Mouse (Mus musculus): ENCODE measurements around the gene Tmem217. TPM values are rescaled to one million over a fixed set of nuclear protein-coding genes. Genes with fewer than 3 reads are reported as not detected.

Tmem217 gene
- polyA plus RNA-seq, 1 experiment from 2014 or later, result 0.36 TPM

DNA sequence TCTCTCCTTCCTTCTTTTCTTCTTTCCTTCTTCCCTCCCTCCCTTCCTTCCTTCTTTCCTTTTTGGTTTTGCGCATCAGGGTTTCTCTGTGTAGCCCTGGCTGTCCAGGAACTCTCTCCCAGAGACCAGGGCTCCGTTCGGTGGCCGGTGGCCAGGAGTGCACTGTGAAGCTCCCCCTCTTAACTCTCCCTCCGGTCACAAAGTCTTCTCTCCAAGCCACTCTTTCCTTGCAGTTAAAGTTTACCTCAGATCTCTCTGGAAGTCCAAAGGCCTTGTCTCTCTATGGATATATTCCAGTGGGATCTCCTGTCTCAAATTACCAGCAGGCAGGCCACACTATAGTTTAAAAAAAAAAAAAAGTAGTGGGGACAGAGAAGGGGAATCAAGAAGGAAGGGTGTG is 6.9 kb downstream of the Tmem217 start:
- Histone ChIP-seq H3K27ac (replicated peaks; ENCODE audit: low read depth, low read length) (no peak overlapping the region), H3K4me1 (ENCODE audit: control insufficient read depth, insufficient read depth, low read length) (no peaks in the 10 kb centered on the region; the same call in 1 of the 2 replicates), H3K9me3 (replicated peaks; ENCODE audit: control insufficient read depth, low read length) (no peaks in the 10 kb centered on the region), H3K27me3 (ENCODE audit: control insufficient read depth, insufficient read depth, low read length) (no peaks in the 10 kb centered on the region), H3K4me3 (ENCODE audit: low read depth, low read length) (no peak overlapping the region), H3K9ac (replicated peaks; ENCODE audit: low read length) (no peak overlapping the region), H3K4me2 (ENCODE audit: low read depth, low read length) (no peak overlapping the region), H3K36me3 (replicated peaks; ENCODE audit: control insufficient read depth, insufficient read depth, low read depth, low read length) (no peaks in the 10 kb centered on the region)
- no peak for DNase-seq (ENCODE audit: low spot score)
- 96% methylated on average over 5 of the region's 5 CpGs for WGBS
- ATAC-seq (replicated peaks; ENCODE audit: insufficient number of reproducible peaks, low FRiP score, low TSS enrichment, low read depth), result no peak

- H3K36me3 ChIP-seq (replicated peaks; ENCODE audit: control insufficient read depth, insufficient read depth, low read depth, low read length), result no peaks in the 10 kb centered on the region
- WGBS, result 79% methylated on average over 2 of the region's 2 CpGs
- ATAC-seq (replicated peaks; ENCODE audit: insufficient number of reproducible peaks, low FRiP score, low TSS enrichment, low read depth), result no peak
- no peak overlapping the region for H3K27ac ChIP-seq (replicated peaks; ENCODE audit: low read depth, low read length)
- no peak for DNase-seq (ENCODE audit: low spot score)
- H3K4me1 ChIP-seq (ENCODE audit: control insufficient read depth, insufficient read depth, low read length), result no peaks in the 10 kb centered on the region
- H3K9ac ChIP-seq (replicated peaks; ENCODE audit: low read length), result no peak overlapping the region
- H3K4me2 ChIP-seq (ENCODE audit: low read depth, low read length), result no peak overlapping the region
- H3K27me3 ChIP-seq (ENCODE audit: control insufficient read depth, insufficient read depth, low read length), result no peaks in the 10 kb centered on the region
- no peak overlapping the region for H3K4me3 ChIP-seq (ENCODE audit: low read depth, low read length)
- no peaks in the 10 kb centered on the region for H3K9me3 ChIP-seq (replicated peaks; ENCODE audit: control insufficient read depth, low read length)
Observed at GRCm38 (mm10) chr17:29544064-29544463, 8.1 kb downstream of the Tmem217 start.

DNA sequence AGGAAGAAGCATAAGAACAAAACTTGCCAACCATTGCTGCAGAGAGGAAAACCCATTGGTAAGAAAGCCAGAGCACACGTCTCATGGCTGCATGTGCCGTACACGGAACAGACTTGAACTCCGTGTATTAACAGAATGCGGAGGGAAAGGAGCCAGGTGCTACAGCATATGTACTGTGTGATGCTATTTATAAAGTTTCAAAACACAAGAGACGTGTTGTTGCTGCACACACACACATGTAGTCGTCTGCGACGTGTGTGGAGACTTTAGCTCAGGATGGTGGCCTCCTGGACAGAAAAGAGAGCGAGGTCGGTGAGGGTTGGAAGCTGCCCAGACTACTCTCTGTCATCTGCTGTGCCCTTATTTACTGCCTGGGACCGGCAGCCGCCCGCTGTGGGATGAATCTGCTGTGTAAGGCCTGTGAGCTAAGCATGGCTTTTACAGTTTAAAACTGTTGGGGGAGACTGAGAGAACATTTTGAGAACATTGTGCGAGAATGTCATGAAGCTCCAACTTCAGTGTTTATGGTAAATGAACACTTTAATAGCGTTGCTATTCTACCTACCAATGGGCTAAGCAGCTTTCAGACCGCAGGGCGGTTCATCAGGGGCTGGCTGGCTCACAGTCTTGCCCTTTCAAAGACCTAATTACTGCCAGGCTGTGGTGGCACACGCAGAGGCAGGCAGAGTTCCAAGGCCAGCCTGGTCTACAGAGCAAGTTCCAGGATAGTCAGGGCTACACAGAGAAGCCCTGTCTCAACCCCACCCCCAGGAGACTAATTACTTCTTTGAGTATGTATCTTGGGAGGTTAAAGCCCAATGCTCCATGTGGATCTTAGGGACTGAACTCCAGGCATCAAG is 9.1 kb downstream of the Tmem217 start:
- Histone ChIP-seq H3K4me1 (ENCODE audit: control insufficient read depth, insufficient read depth, low read length) (no peaks in the 10 kb centered on the region), H3K36me3 (replicated peaks; ENCODE audit: control insufficient read depth, insufficient read depth, low read depth, low read length) (no peaks in the 10 kb centered on the region), H3K9me3 (replicated peaks; ENCODE audit: control insufficient read depth, low read length) (no peaks in the 10 kb centered on the region), H3K27me3 (ENCODE audit: control insufficient read depth, insufficient read depth, low read length) (no peaks in the 10 kb centered on the region), H3K4me3 (ENCODE audit: low read depth, low read length) (no peak overlapping the region), H3K4me2 (ENCODE audit: low read depth, low read length) (no peak overlapping the region), H3K9ac (replicated peaks; ENCODE audit: low read length) (no peak overlapping the region), H3K27ac (replicated peaks; ENCODE audit: low read depth, low read length) (no peak overlapping the region)
- DNase-seq (ENCODE audit: low spot score) (no peak), ATAC-seq (replicated peaks; ENCODE audit: insufficient number of reproducible peaks, low FRiP score, low TSS enrichment, low read depth) (no peak)
- 86% methylated on average over 19 of the region's 19 CpGs for WGBS

DNA sequence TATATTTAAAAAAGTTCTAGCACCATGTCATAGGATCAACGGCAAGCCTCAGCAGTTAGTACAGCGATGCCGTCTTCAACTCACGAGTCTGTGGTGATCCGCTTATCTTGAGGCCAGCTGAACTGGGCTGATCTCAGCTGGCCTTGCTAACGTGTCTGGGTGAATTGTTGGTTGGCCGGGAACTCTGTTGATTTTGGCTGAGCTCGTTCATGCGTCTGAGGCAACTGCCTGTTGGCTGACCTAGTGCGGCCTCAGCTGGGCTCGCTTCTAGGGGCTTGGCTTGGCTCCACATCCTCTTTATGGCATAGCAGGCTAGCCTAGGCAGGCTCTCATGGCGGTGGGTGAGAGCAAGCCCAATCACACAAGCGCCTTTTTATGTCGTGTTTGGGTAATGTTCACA is 10.8 kb downstream of the Tmem217 start:
- DNase-seq (ENCODE audit: low spot score), result no peak
- Histone ChIP-seq H3K9me3 (replicated peaks; ENCODE audit: control insufficient read depth, low read length) (no peaks in the 10 kb centered on the region), H3K36me3 (replicated peaks; ENCODE audit: control insufficient read depth, insufficient read depth, low read depth, low read length) (no peaks in the 10 kb centered on the region), H3K27ac (replicated peaks; ENCODE audit: low read depth, low read length) (no peak overlapping the region), H3K9ac (replicated peaks; ENCODE audit: low read length) (no peak overlapping the region), H3K4me2 (ENCODE audit: low read depth, low read length) (no peak overlapping the region), H3K27me3 (ENCODE audit: control insufficient read depth, insufficient read depth, low read length) (no peaks in the 10 kb centered on the region), H3K4me3 (ENCODE audit: low read depth, low read length) (no peak overlapping the region), H3K4me1 (ENCODE audit: control insufficient read depth, insufficient read depth, low read length) (no peaks in the 10 kb centered on the region)
- ATAC-seq (replicated peaks; ENCODE audit: insufficient number of reproducible peaks, low FRiP score, low TSS enrichment, low read depth), result no peak
- 82% methylated on average over 14 of the region's 14 CpGs for WGBS

GRCm38 (mm10) chr17:29540426-29540825 is 11.8 kb downstream of the Tmem217 start:
- Histone ChIP-seq H3K9me3 (replicated peaks; ENCODE audit: control insufficient read depth, low read length) (no peaks in the 10 kb centered on the region), H3K4me1 (ENCODE audit: control insufficient read depth, insufficient read depth, low read length) (no peaks in the 10 kb centered on the region), H3K9ac (replicated peaks; ENCODE audit: low read length) (no peak overlapping the region), H3K4me3 (ENCODE audit: low read depth, low read length) (no peak overlapping the region), H3K4me2 (ENCODE audit: low read depth, low read length) (no peak overlapping the region), H3K27me3 (ENCODE audit: control insufficient read depth, insufficient read depth, low read length) (no peaks in the 10 kb centered on the region), H3K36me3 (replicated peaks; ENCODE audit: control insufficient read depth, insufficient read depth, low read depth, low read length) (no peaks in the 10 kb centered on the region), H3K27ac (replicated peaks; ENCODE audit: low read depth, low read length) (no peak overlapping the region)
- 78% methylated on average over 8 of the region's 8 CpGs for WGBS
- ATAC-seq (replicated peaks; ENCODE audit: insufficient number of reproducible peaks, low FRiP score, low TSS enrichment, low read depth), result no peak
- DNase-seq (ENCODE audit: low spot score), result no peak

DNA sequence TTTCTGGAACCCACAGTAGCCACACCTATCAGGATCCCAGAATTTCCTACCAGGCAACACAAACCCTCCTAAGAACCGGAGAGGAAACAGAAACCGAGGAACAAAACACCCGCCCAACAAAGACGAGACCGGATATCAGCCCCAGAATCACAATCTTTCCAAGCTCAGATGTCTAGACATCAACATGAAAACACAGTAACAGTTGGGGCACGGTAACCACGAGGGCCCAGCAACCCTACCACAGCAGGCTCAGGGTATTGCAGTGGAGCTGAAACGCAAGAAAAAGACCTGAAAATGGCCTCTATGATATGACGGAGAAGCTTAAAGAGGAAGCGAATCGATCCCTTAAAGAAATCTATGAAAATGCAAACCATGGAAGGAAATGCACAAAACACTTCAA is 18.3 kb downstream of the Tmem217 start:
- ATAC-seq (replicated peaks; ENCODE audit: insufficient number of reproducible peaks, low FRiP score, low TSS enrichment, low read depth) (no peak), DNase-seq (ENCODE audit: low spot score) (no peak)
- Histone ChIP-seq H3K27me3 (ENCODE audit: control insufficient read depth, insufficient read depth, low read length) (no peaks in the 10 kb centered on the region), H3K4me1 (ENCODE audit: control insufficient read depth, insufficient read depth, low read length) (no peaks in the 10 kb centered on the region), H3K4me3 (ENCODE audit: low read depth, low read length) (no peak overlapping the region), H3K36me3 (replicated peaks; ENCODE audit: control insufficient read depth, insufficient read depth, low read depth, low read length) (no peaks in the 10 kb centered on the region), H3K4me2 (ENCODE audit: low read depth, low read length) (no peak overlapping the region), H3K27ac (replicated peaks; ENCODE audit: low read depth, low read length) (no peak overlapping the region), H3K9me3 (replicated peaks; ENCODE audit: control insufficient read depth, low read length) (no peaks in the 10 kb centered on the region), H3K9ac (replicated peaks; ENCODE audit: low read length) (no peak overlapping the region)
- WGBS, result 89% methylated on average over 11 of the region's 11 CpGs

GRCm38 (mm10) chr17:29531757-29532384 is 20.3 kb downstream of the Tmem217 start:
- H3K4me2 ChIP-seq (ENCODE audit: low read depth, low read length), result no peak overlapping the region
- no peaks in the 10 kb centered on the region for H3K27me3 ChIP-seq (ENCODE audit: control insufficient read depth, insufficient read depth, low read length)
- H3K9ac ChIP-seq (replicated peaks; ENCODE audit: low read length), result no peak overlapping the region
- H3K4me1 ChIP-seq (ENCODE audit: control insufficient read depth, insufficient read depth, low read length), result no peaks in the 10 kb centered on the region
- H3K36me3 ChIP-seq (replicated peaks; ENCODE audit: control insufficient read depth, insufficient read depth, low read depth, low read length), result no peaks in the 10 kb centered on the region
- H3K9me3 ChIP-seq (replicated peaks; ENCODE audit: control insufficient read depth, low read length), result no peaks in the 10 kb centered on the region
- WGBS, result 78% methylated on average over 10 of the region's 10 CpGs
- DNase-seq (ENCODE audit: low spot score), result no peak
- ATAC-seq (replicated peaks; ENCODE audit: insufficient number of reproducible peaks, low FRiP score, low TSS enrichment, low read depth), result no peak
- no peak overlapping the region for H3K4me3 ChIP-seq (ENCODE audit: low read depth, low read length)
- no peak overlapping the region for H3K27ac ChIP-seq (replicated peaks; ENCODE audit: low read depth, low read length)

DNA sequence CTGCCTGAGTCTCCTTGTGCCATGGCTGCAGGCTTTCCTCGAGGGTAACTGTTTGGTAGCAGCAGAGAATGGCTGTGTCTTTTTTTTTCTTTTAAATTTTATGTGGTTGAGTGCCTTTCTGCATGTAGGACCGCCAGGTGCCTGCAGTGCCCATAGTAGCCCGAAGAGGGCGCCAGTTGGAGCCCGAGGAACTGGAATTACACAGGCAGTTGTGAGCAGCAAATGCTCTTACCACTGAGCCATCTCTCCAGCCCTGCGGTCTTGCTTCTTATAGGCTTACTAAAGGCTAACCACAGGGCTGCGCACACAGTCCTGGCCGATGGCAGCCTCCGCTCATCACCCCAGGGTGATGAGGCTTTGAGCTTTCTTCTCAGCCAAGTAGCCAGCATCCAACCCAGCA is 20.9 kb downstream of the Tmem217 start:
- Histone ChIP-seq H3K4me2 (ENCODE audit: low read depth, low read length) (no peak overlapping the region), H3K9me3 (replicated peaks; ENCODE audit: control insufficient read depth, low read length) (no peaks in the 10 kb centered on the region), H3K4me3 (ENCODE audit: low read depth, low read length) (no peak overlapping the region), H3K4me1 (ENCODE audit: control insufficient read depth, insufficient read depth, low read length) (no peaks in the 10 kb centered on the region), H3K9ac (replicated peaks; ENCODE audit: low read length) (no peak overlapping the region), H3K27me3 (ENCODE audit: control insufficient read depth, insufficient read depth, low read length) (no peaks in the 10 kb centered on the region), H3K27ac (replicated peaks; ENCODE audit: low read depth, low read length) (no peak overlapping the region), H3K36me3 (replicated peaks; ENCODE audit: control insufficient read depth, insufficient read depth, low read depth, low read length) (no peaks in the 10 kb centered on the region)
- WGBS, result 74% methylated on average over 9 of the region's 9 CpGs
- no peak for ATAC-seq (replicated peaks; ENCODE audit: insufficient number of reproducible peaks, low FRiP score, low TSS enrichment, low read depth)
- no peak for DNase-seq (ENCODE audit: low spot score)

Measured in embryonic facial prominence, embryonic 11.5 days (tissue).